Mouse (Mus musculus) G1E (cell line): ENCODE results near the gene Tet3. TPM values are rescaled to one million over a fixed set of nuclear protein-coding genes. Genes with fewer than 3 reads are reported as not detected.

ENCODE experiments used
- ATAC-seq: 2 replicates; pipeline ENCODE4 v1.8.0; 2016; ENCODE audit warnings: mild to moderate bottlenecking; ENCODE audit not compliant: insufficient number of reproducible peaks, poor library complexity, low FRiP score, severe bottlenecking; ENCODE audit errors: extremely low read depth
- DNase-seq: peaks from one replicate; pipeline ENCODE4 v3.0.0; 2012; ENCODE audit warnings: low spot score
- H3K27me3 ChIP-seq: 2 replicates; pipeline ENCODE4 v1.6.1; 2012; ENCODE audit warnings: mild to moderate bottlenecking, low read length, inconsistent platforms; ENCODE audit not compliant: insufficient read depth
- H3K36me3 ChIP-seq: replicated peaks from 2 replicates; pipeline ENCODE3; 2012; ENCODE audit warnings: mild to moderate bottlenecking, inconsistent platforms
- H3K4me1 ChIP-seq: 2 replicates; pipeline ENCODE4 v1.6.1; 2012; ENCODE audit warnings: low read depth, low read length, inconsistent platforms, mixed read lengths; ENCODE audit not compliant: insufficient read depth
- H3K4me3 ChIP-seq: 2 replicates; pipeline ENCODE4 v1.5.1; 2012; ENCODE audit warnings: low read depth, mild to moderate bottlenecking, inconsistent platforms, low read length, moderate library complexity, mixed read lengths
- H3K9me3 ChIP-seq: replicated peaks from 2 replicates; pipeline ENCODE4 v1.6.1; 2012; ENCODE audit warnings: inconsistent platforms
- CTCF ChIP-seq: IDR thresholded peaks from 2 replicates; pipeline ENCODE4 v1.5.1; 2012; ENCODE audit warnings: low read depth, low read length, inconsistent platforms, mixed read lengths
- GATA1 ChIP-seq: IDR thresholded peaks from 2 replicates; pipeline ENCODE4 v1.6.1; 2012; ENCODE audit warnings: borderline replicate concordance, low read length, inconsistent platforms, mixed read lengths
- GATA2 ChIP-seq: IDR thresholded peaks from 2 replicates; pipeline ENCODE4 v1.6.1; 2012; ENCODE audit warnings: low read depth, low read length, inconsistent platforms, borderline replicate concordance
- POLR2AphosphoS5 ChIP-seq: IDR thresholded peaks from 2 replicates; pipeline ENCODE4 v1.6.1; 2012; ENCODE audit warnings: low read depth, low read length, inconsistent platforms; ENCODE audit not compliant: insufficient replicate concordance
- TAL1 ChIP-seq: conservative IDR thresholded peaks from 2 replicates; pipeline ENCODE4 v1.6.1; 2012; ENCODE audit warnings: low read depth, low read length, inconsistent platforms, mixed read lengths
- polyA plus RNA-seq: library from polyadenylated mRNA; stranded (reverse); fragments of >175 nt; gene quantifications from 2 replicates; pipeline ENCODE4 v1.2.3, GENCODE M21; 2012
- total RNA-seq, 2 experiments: library from RNA; stranded (forward) in 1 of 2; stranded (reverse) in 1 of 2; fragments of 200-1000 nt in 1 of 2; fragments of >200 nt in 1 of 2; fragmentation: Nextera tagmentation in 1 of 2; gene quantifications; 2 replicates each; pipeline ENCODE4 v1.2.3; 2014 to 2017

Gene Tet3
- total and polyA plus RNA-seq, 3 experiments = 17.6 to 94.9 (median 71.1) TPM

DNA sequence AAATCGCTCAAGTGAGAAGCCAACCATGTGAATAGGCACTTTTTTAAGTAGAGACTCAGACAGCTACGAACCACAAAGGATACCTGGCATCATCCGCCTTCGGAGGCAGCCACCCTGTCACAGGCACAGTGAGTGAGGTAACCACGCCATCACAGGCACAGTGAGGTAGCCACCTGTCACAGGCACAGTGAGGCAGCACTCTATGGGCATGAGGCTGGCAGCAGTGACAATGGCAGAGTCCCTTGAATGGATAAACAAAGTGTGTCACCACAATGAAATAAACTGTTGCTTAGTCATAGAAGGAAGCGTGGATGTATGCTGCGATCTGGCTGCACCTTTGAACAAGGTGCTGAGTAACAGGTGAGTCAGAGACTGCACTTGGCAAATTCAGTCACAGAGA lies 19.7 kb upstream of the Tet3 start:
- H3K36me3 ChIP-seq = peaks cover 34% of the 10 kb centered on the region
- no peak for ATAC-seq

DNA sequence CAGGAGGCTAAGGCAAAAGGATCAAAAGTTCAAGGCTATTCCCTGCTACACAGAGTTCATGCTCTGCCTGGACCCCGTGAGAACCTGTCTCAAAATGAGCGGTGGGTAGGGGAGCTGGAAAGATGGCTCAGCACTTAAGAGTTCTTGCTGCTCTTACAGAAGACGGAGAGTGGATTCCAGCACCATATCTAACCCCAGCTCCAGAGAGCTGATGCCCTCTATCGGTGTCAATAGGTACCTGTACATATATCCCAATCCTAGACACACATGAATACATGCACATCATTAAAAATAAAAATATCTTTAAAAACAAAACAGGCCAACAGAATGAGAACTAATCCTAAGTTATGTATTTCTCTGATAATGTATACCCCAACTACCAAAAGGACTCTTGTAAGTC lies 19.3 kb upstream of the Tet3 start:
- ATAC-seq (no peak), DNase-seq (no peak)
- Histone ChIP-seq H3K9me3 (no peaks in the 10 kb centered on the region), H3K4me3 (no peak overlapping the region), H3K4me1 (peaks cover 11% of the 10 kb centered on the region), H3K36me3 (peaks cover 34% of the 10 kb centered on the region), H3K27me3 (peaks cover 51% of the 10 kb centered on the region)
- TF ChIP-seq CTCF = no peak
- TF ChIP-seq TAL1 = no peak
- TF ChIP-seq GATA1 = no peak
- no peak for TF ChIP-seq POLR2AphosphoS5
- TF ChIP-seq GATA2 = no peak

More for the DNA sequence above, 19.7 kb upstream of the Tet3 start:
- no peak for DNase-seq
- no peak overlapping the region for H3K4me3 ChIP-seq
- H3K9me3 ChIP-seq = no peaks in the 10 kb centered on the region
- no peak for TF ChIP-seq POLR2AphosphoS5
- H3K4me1 ChIP-seq = peaks cover 11% of the 10 kb centered on the region
- H3K27me3 ChIP-seq = peaks cover 49% of the 10 kb centered on the region

DNA sequence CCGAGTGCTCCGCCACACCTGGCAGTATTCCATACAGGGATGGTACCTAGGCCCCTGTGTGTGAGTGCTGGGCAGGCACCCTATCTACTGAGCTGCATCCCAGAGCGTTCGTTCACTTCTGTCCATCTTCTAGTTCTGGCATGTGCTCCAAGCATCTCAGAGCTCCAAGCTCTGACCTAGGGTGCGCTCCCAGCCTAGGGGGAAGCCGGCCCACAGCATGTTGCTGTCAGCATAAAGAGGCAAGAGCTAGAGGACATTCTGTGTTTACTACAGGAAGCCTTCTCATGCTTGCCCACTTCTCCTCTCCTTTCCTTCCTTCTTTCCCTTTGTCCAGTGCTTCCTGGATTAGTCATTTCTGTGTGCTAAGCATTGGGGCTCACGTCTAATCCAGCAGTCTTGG lies 16.5 kb upstream of the Tet3 start:
- no peaks in the 10 kb centered on the region for H3K9me3 ChIP-seq
- H3K27me3 ChIP-seq = peaks cover 51% of the 10 kb centered on the region
- ATAC-seq (no peak), DNase-seq (no peak)
- no peaks in the 10 kb centered on the region; the same call in 1 of the 2 replicates for H3K4me1 ChIP-seq
- no peak overlapping the region for H3K4me3 ChIP-seq
- TF ChIP-seq POLR2AphosphoS5 (no peak), GATA2 (no peak), CTCF (no peak), GATA1 (no peak), TAL1 (no peak)
- H3K36me3 ChIP-seq = peaks cover 13% of the 10 kb centered on the region

DNA sequence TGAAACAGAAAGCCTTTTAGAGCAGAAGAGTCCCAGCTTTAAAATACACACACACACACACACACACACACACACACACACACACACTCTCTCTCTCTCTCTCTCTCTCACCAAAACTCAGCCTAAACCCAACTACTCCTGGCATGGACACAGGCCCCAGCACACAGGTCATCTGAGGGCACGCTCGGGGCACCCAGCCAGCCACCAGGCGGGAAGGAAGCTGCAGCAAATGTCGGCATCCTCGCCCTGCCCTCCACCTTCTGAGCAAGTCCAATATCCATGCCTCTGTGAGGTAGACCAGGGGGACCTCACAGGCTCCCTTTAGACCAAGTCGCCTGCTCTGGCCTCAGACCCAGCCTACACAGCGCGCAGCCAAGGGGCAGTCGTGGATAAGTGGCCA lies 14.4 kb upstream of the Tet3 start:
- no peak for TF ChIP-seq TAL1
- TF ChIP-seq GATA1 = no peak
- TF ChIP-seq GATA2 = no peak
- TF ChIP-seq CTCF = no peak
- TF ChIP-seq POLR2AphosphoS5 = no peak
- Histone ChIP-seq H3K36me3 (no peaks in the 10 kb centered on the region), H3K4me3 (no peak overlapping the region), H3K27me3 (peaks cover 59% of the 10 kb centered on the region), H3K4me1 (no peaks in the 10 kb centered on the region), H3K9me3 (no peaks in the 10 kb centered on the region)
- ATAC-seq (no peak), DNase-seq (no peak)

DNA sequence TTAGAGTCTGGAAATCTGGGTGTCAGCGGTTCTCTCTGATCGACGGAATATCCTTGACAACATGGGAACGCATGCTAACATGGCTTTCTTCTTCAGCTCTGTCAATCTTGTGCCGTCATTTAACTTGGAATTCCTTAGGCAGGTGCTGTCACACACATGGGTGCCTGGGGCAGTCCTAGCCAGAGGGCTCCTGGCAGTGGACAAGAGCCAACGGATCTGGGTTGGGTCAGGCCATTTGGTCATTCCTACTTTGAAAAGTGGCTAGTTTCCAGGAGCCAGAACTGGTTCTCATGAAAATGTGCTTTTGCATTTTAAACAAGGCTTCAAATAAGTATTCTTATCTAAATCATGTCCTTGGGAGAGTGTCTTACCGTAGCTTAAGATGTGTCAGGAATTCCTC lies 12.9 kb upstream of the Tet3 start:
- no peaks in the 10 kb centered on the region for H3K4me1 ChIP-seq
- H3K27me3 ChIP-seq = peaks cover 64% of the 10 kb centered on the region
- H3K4me3 ChIP-seq = no peak overlapping the region
- ATAC-seq (no peak), DNase-seq (no peak)
- TF ChIP-seq POLR2AphosphoS5 (no peak), TAL1 (no peak), CTCF (no peak), GATA2 (no peak), GATA1 (no peak)
- H3K36me3 ChIP-seq = no peaks in the 10 kb centered on the region
- H3K9me3 ChIP-seq = no peaks in the 10 kb centered on the region

DNA sequence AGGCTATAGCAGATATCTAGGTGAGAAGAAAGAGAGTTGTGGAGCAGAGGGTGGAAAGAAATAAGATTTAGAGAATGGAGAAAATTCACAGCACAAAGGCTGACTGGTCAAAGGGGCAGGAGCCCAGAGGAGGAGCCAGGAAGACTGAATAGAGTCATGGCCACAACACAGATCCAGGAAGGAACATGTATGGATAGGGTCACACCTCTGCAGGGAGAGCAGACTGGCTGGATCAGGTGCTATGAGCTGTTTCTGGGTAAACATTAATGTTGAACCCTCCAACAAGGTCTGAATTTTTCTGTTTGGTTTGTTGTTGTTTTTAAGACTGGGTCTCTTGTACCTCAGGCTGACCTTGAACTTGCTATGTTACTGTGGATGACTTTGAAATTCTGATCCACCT lies 5.1 kb upstream of the Tet3 start:
- peaks cover 17% of the 10 kb centered on the region for H3K4me1 ChIP-seq
- H3K27me3 ChIP-seq = peaks cover 53% of the 10 kb centered on the region
- H3K9me3 ChIP-seq = no peaks in the 10 kb centered on the region
- DNase-seq (no peak), ATAC-seq (no peak)
- TF ChIP-seq GATA2 (no peak), GATA1 (no peak), CTCF (no peak), TAL1 (no peak), POLR2AphosphoS5 (no peak)
- no peak overlapping the region for H3K4me3 ChIP-seq
- no peaks in the 10 kb centered on the region for H3K36me3 ChIP-seq

DNA sequence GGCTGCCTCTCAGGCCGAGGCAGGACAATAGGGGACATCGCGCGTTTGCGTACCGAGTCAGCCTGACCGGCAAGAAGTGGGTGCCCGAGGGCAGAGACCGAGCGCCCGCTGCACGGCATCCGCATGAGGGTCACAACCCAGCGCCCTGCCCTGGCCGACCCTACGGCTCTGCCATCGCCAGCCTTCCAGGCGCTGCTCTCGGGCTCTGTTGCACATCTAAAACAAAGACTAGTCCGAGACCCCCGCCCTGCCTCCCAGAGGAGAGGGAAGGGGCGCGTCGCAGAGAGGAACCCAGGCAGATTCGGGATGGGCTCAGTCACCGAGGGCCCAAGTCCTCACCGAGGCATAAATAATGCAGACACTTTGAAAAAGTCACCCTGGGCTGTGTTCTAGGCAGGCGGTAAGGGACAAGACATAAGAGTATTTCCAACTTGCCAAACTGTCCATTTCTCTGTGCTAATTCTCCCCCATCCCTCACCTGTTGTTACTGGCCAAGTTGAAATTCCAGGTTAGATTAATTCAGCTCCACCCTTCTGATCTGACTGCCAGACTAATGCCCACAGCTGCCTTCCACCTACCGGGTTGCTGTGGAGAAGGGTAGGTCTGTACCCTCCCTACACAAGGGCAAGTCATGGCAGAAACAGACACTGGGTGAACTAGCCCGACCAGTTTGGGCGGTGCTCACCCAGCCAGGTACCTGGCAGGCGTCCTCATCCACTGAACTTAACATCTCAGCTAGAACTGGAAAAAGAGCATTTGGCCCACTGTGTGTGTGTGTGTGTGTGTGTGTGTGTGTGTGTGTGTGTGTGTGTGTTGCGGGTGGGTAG lies 1.7 kb downstream of the Tet3 start:
- DNase-seq (no peak), ATAC-seq (no peak)
- Histone ChIP-seq H3K4me1 (peaks cover 72% of the 10 kb centered on the region), H3K9me3 (no peaks in the 10 kb centered on the region), H3K4me3 (peak overlapping the region; percentile 78), H3K36me3 (peaks cover 30% of the 10 kb centered on the region), H3K27me3 (peaks cover 11% of the 10 kb centered on the region)
- TF ChIP-seq TAL1 (no peak), CTCF (no peak), POLR2AphosphoS5 (no peak), GATA2 (no peak), GATA1 (no peak)
